11 mouse cellular contexts compared by ENCODE assay signal in the genomic region with DNA sequence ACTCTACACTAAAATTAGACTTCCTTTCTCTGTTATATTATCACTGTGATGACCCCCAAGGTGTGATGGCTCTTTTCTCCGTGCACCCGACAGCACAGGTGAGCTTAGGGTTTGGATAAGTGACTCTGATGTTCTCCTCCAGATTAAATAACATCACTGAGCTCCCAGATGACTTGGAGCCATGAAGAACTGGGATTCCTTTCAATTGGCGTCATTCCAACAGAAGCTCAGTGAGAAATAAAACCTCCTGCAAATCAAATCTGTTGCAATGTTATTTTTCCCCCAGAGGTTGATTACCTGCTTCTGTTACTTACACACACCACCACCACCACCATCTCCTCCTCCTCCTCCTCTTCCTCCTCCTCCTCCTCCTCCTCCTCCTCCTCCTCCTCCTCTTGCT. TPM values are rescaled to one million over a fixed set of nuclear protein-coding genes. Genes with fewer than 3 reads are reported as not detected.
DNase-seq lines count a peak whose midpoint lies in the region; ATAC-seq lines count a peak whose summit lies in the region.
"Had no signal": no experiment of that assay in that cellular context is flagged by ENCODE, and none has a peak within 500 bp of the region (broad histone marks: within the 10 kb centered on the region; RNA-seq: fewer than 3 reads in every experiment).

No protein-coding gene starts in this region.

- no peak for ATAC-seq in forebrain, embryonic 15.5 days (replicated peaks)
- ATAC-seq in forebrain, embryonic 11.5 days (replicated peaks; ENCODE audit: low FRiP score) = no peak
- ATAC-seq in kidney, embryonic 16.5 days (ENCODE audit: low FRiP score, low TSS enrichment) = 0 out of 2 replicates have a peak, but pooled peaks have one; percentile 15
- ATAC-seq in neural tube, embryonic 15.5 days (ENCODE audit: low FRiP score) = no peak

- H3K27ac ChIP-seq in forebrain, embryonic 15.5 days (replicated peaks) = peak overlapping the region; percentile 47
- no peak overlapping the region for H3K27ac ChIP-seq in forebrain, embryonic 11.5 days (ENCODE audit: low read depth, low read length)
- H3K27ac ChIP-seq in kidney, embryonic 16.5 days (ENCODE audit: low read length) = no peak overlapping the region
- H3K27ac ChIP-seq in neural tube, embryonic 15.5 days (replicated peaks) = no peak overlapping the region
- H3K27ac ChIP-seq: hindbrain, embryonic 12.5 days; stomach, embryonic 15.5 days had no signal

- no peak overlapping the region for H3K4me3 ChIP-seq in forebrain, embryonic 15.5 days
- no peak overlapping the region for H3K4me3 ChIP-seq in forebrain, embryonic 11.5 days (ENCODE audit: low read depth, low read length)
- H3K4me3 ChIP-seq in kidney, embryonic 16.5 days (ENCODE audit: low read length) = no peak overlapping the region
- no peak overlapping the region for H3K4me3 ChIP-seq in neural tube, embryonic 15.5 days (replicated peaks)
- H3K4me3 ChIP-seq: hindbrain, embryonic 12.5 days; myocyte; stomach, embryonic 15.5 days had no signal

- H3K9ac ChIP-seq in forebrain, embryonic 15.5 days (replicated peaks) = no peak overlapping the region
- no peak overlapping the region for H3K9ac ChIP-seq in forebrain, embryonic 11.5 days (ENCODE audit: low read length)
- H3K9ac ChIP-seq in kidney, embryonic 16.5 days (replicated peaks; ENCODE audit: low read length) = no peak overlapping the region
- H3K9ac ChIP-seq in neural tube, embryonic 15.5 days (replicated peaks) = no peak overlapping the region
- H3K9ac ChIP-seq: hindbrain, embryonic 12.5 days; stomach, embryonic 15.5 days had no signal

- H3K9me3 ChIP-seq in forebrain, embryonic 15.5 days = no peaks in the 10 kb centered on the region
- H3K9me3 ChIP-seq in forebrain, embryonic 11.5 days (ENCODE audit: control insufficient read depth, low read length) = no peaks in the 10 kb centered on the region
- H3K9me3 ChIP-seq in kidney, embryonic 16.5 days (ENCODE audit: low read length) = no peaks in the 10 kb centered on the region
- H3K9me3 ChIP-seq in neural tube, embryonic 15.5 days (replicated peaks) = no peaks in the 10 kb centered on the region
- H3K9me3 ChIP-seq: hindbrain, embryonic 12.5 days; stomach, embryonic 15.5 days had no signal

- H3K36me3 ChIP-seq in forebrain, embryonic 15.5 days = no peaks in the 10 kb centered on the region
- H3K36me3 ChIP-seq in forebrain, embryonic 11.5 days (ENCODE audit: control insufficient read depth, insufficient read depth, low read length) = no peaks in the 10 kb centered on the region
- H3K36me3 ChIP-seq in kidney, embryonic 16.5 days (ENCODE audit: insufficient read depth, low read length) = no peaks in the 10 kb centered on the region
- no peaks in the 10 kb centered on the region for H3K36me3 ChIP-seq in neural tube, embryonic 15.5 days
- H3K36me3 ChIP-seq: hindbrain, embryonic 12.5 days; stomach, embryonic 15.5 days had no signal

- peaks cover 14% of the 10 kb centered on the region for H3K4me1 ChIP-seq in forebrain, embryonic 15.5 days
- H3K4me1 ChIP-seq in forebrain, embryonic 11.5 days (replicated peaks; ENCODE audit: control insufficient read depth, insufficient read depth, low read length) = no peaks in the 10 kb centered on the region
- peaks cover 23% of the 10 kb centered on the region for H3K4me1 ChIP-seq in kidney, embryonic 16.5 days (ENCODE audit: insufficient read depth, low read length)
- H3K4me1 ChIP-seq in neural tube, embryonic 15.5 days = peaks cover 9% of the 10 kb centered on the region

- 70% methylated on average over 3 of the region's 3 CpGs for WGBS in forebrain, embryonic 15.5 days
- 89% methylated on average over 3 of the region's 3 CpGs for whole genome bisulfite sequencing in forebrain, embryonic 11.5 days
- 33% methylated on average over 3 of the region's 3 CpGs for WGBS in kidney, embryonic 16.5 days
- 50% methylated on average over 3 of the region's 3 CpGs for WGBS in neural tube, embryonic 15.5 days

- DNase-seq in forebrain, embryonic 11.5 days (ENCODE audit: low spot score) = no peak
- no peak for DNase-seq in kidney, adult 18-20 months
- DNase-seq in Muller cell, postnatal 12 days (ENCODE audit: inconsistent ontology term) = peak; percentile 45
- peak; percentile 40 to 60 for DNase-seq in cerebellum, postnatal 10 days
- no peak for DNase-seq in thymus, postnatal 10 days (ENCODE audit: low spot score in 2 of 2)

- H3K27me3 ChIP-seq in forebrain, embryonic 15.5 days = no peaks in the 10 kb centered on the region
- H3K27me3 ChIP-seq in forebrain, embryonic 11.5 days (ENCODE audit: control insufficient read depth, insufficient read depth, low read length) = no peaks in the 10 kb centered on the region
- H3K27me3 ChIP-seq in kidney, embryonic 16.5 days (ENCODE audit: insufficient read depth, low read length) = no peaks in the 10 kb centered on the region
- H3K27me3 ChIP-seq in neural tube, embryonic 15.5 days (replicated peaks) = no peaks in the 10 kb centered on the region
- H3K27me3 ChIP-seq: hindbrain, embryonic 12.5 days; stomach, embryonic 15.5 days had no signal

- H3K4me2 ChIP-seq in forebrain, embryonic 15.5 days (replicated peaks) = no peak overlapping the region
- no peak overlapping the region for H3K4me2 ChIP-seq in forebrain, embryonic 11.5 days (ENCODE audit: low read depth, low read length, severe bottlenecking)
- no peak overlapping the region for H3K4me2 ChIP-seq in kidney, embryonic 16.5 days (replicated peaks; ENCODE audit: low read depth, low read length)
- no peak overlapping the region for H3K4me2 ChIP-seq in neural tube, embryonic 15.5 days
- H3K4me2 ChIP-seq: hindbrain, embryonic 12.5 days; stomach, embryonic 15.5 days had no signal

RNA-seq across cellular contexts. Expression of a gene that starts 13.2 kb away (rescaled TPM):
- polyA plus RNA-seq in forebrain, embryonic 15.5 days (2015; fragmentation: Nextera tagmentation; extraction: Ambion mirVana) = 19.3 and 20.0 TPM in 2 replicates
- 14.6 and 14.8 TPM in 2 replicates for polyA plus RNA-seq in forebrain, embryonic 11.5 days (2014; fragmentation: Nextera tagmentation; extraction: Ambion mirVana)
- polyA plus RNA-seq in kidney, embryonic 16.5 days (2015; fragmentation: Nextera tagmentation; extraction: Ambion mirVana) = 13.0 and 16.5 TPM in 2 replicates
- 19.9 and 23.2 TPM in 2 replicates for polyA plus RNA-seq in neural tube, embryonic 15.5 days (2015; fragmentation: Nextera tagmentation; extraction: Ambion mirVana)

RNA-seq across cellular contexts. Expression of a gene that starts 22.6 kb away (rescaled TPM):
- 7.5 and 9.3 TPM in 2 replicates for polyA plus RNA-seq in forebrain, embryonic 15.5 days (2015; fragmentation: Nextera tagmentation; extraction: Ambion mirVana)
- polyA plus RNA-seq in forebrain, embryonic 11.5 days (2014; fragmentation: Nextera tagmentation; extraction: Ambion mirVana) = 13.5 and 13.8 TPM in 2 replicates
- polyA plus RNA-seq in kidney, embryonic 16.5 days (2015; fragmentation: Nextera tagmentation; extraction: Ambion mirVana) = 9.2 and 9.7 TPM in 2 replicates
- polyA plus RNA-seq in neural tube, embryonic 15.5 days (2015; fragmentation: Nextera tagmentation; extraction: Ambion mirVana) = 9.3 and 11.0 TPM in 2 replicates

Comparison
In these comparisons a context has a peak if more than half of its experiments do, and no peak if none do; other contexts are left out.
1. DNase-seq: peak in Muller cell, postnatal 12 days (single experiment) and cerebellum, postnatal 10 days (2 of 2); none in forebrain, embryonic 11.5 days (single experiment), kidney, adult 18-20 months (single experiment) and thymus, postnatal 10 days (0 of 2).